Mouse (Mus musculus): ENCODE data around the gene Cyp26c1.
A peak's percentile ranks its signal among the peaks of the same experiment; 100 is the strongest.

The Cyp26c1 gene

DNA sequence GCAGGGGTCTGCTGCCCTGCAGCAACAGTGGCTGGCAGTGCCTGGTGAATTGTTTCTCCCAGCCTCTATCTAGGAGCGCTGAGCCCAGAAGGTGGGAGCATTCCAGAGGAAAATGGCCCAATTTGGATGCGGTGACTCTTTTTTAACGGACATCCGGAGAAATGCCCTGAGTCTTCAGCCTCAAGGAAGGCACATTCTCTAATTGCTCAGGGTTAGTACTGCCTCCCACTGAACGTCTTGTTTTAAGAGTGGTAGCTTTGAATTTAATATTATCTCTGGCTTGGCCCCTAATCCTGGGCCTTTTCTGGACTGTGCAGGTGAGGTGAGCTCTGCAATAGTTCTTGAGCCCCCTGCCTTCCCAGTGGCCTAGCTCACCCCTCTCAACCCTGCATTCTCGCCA, at the start of gene Cyp26c1:
TSS of gene Cyp26c1 (plus strand) at position 301 of the 400 bp plus-strand sequence.
- DNase-seq (ENCODE audit: low read depth, low spot score), result no peak

DNA sequence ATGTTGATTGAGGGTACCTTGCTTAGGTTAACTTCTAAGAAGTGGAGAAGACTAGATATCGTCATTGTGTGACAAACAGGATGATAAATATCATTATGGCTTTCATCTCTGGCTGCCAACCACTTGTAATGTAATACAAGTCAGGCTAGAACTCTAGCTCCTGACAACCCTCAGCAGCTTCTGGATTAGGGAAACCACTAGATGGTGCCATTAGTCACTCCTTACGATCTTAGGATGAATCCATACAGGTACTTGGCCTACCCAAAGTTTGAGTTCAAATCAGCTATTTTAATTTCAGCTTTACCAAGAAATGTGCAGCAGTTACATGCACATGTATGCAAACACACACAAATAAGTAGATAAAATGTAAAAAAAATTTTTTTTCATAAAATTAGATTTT, 37.4 kb upstream of the Cyp26c1 start:
- DNase-seq (ENCODE audit: low read depth, low spot score), result no peak

DNA sequence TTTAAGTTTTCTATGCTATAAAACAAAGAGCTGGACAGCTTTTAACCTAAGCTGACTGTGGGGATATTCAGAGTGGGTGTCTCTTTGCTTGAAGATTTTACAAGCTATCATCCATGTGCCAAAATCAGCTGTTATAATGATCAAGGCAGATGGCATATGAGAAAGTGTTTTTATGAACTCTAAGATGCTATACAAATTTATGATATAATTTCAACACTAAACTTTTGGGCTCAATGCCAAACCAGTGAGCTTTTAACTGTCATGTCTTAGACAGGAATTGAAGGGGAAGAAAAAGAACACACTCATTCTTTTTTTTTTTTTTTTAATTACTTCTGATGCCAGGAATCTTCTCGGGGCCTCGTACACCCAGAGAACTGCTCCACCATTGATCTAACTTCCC, 34.9 kb upstream of the Cyp26c1 start:
- DNase-seq (ENCODE audit: low read depth, low spot score), result no peak

DNA sequence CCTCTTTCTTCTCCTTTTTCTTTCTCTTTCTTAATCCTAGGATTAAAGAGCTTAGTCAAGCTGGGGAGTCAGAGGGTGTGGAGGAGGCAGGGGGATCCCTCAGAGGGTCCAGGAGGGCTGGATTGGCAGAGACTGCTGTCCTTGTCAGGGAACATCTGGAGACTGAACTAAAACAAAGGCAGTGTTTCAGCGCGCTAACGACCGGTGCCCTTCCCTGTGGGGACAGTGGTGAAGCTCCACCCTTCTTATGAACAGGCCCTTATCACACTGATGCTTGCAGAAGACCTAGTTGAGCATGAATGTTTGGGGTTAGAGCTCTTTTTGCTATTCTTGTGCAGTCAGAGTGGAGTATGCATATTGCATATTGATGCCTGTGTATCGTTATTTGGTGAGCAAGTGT, 31.4 kb upstream of the Cyp26c1 start:
- DNase-seq (ENCODE audit: low read depth, low spot score), result no peak

DNA sequence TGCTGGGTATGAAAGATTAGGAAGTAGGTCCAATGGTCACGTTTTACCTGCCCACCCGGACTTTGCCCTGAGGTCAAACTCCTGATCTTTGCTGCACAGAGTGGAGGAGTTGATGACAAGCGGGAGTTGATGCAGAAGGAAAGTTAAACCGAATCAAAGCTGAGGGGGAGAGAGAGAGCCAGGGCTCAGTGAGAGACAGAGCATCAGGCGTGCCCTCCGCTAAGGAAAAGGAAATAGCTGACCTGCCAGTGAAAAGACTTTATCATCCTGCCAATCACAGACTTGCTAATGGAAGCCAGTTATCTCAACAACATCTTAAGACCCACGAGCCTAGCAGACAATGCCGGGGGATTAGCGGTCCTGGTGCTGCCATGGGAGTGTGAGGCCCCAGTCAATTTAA, 28.9 kb upstream of the Cyp26c1 start:
- DNase-seq (ENCODE audit: low read depth, low spot score), result no peak

DNA sequence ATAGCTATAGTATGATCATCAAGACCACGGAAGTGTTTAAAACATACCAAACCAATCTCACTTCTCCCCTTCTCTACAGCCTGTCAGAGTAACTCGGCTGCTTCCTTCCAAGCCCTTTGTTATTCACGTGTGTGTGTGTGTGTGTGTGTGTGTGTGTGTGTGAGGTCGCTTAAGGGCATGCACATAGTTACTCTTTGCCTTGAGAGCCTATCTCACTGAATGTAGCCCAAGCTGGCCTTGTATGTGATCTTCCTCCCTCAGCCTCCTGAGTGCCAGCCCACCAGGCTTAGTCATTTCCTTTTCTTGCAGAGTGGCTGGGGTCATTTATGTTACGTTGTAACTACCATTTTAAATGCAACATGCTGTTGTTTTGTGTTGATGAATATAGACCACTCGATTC, 20.1 kb upstream of the Cyp26c1 start:
- no peak for DNase-seq (ENCODE audit: low read depth, low spot score)

DNA sequence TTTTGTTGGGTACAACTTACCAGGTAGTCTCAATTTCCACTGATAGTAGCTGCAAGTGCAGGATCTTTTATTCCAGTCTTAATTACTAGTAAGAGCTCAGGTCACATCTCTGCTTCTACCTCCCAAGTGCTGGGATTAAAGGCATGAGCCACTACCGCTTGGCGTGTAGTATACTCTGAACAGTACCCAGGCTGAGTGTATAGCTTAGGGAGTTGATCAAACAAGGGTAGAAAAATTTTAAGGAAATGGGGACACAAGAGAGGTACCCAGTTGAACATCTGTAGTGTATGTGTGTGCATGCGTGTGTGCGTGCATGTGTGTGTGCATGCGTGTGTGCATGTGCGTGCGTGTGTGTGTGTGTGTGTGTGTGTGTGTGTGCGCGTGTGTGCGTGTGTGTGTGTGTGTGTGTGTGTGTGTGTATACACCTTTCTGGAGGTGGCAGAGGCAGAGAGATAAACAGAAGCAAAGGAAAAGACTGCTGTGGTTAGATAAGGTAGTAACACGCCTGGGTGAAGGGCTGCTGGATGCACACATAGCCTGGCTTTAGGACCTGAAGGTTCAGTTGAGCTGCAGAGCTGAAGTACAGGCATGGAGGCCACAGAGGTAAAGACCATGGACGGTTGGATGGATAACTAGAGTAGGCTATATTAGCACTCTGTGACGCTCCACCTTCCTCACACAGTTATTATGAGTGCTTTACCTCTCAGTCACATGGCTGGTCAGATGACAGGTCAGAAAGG, 17.4 kb upstream of the Cyp26c1 start:
- no peak for DNase-seq (ENCODE audit: low read depth, low spot score)

DNA sequence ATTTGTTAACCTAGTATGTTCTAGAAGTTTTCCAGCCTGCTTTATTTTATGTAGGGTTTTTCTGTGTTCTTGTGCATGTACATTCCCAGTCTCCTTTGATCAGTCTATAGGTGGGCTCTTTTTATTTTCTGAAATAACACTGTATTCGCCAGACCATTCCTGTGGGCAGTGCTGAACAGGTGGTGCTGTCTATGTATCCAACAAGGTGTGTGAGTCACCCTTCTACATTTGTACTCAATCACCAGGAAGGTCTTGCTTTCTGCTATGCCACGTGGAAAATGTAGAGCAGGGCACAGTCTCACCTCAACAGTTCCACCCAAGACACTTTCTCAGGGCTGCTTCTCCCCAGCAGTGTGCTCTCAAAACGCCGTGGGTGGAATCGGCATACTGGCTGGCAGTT, 16.7 kb upstream of the Cyp26c1 start:
- DNase-seq (ENCODE audit: low read depth, low spot score), result no peak

DNA sequence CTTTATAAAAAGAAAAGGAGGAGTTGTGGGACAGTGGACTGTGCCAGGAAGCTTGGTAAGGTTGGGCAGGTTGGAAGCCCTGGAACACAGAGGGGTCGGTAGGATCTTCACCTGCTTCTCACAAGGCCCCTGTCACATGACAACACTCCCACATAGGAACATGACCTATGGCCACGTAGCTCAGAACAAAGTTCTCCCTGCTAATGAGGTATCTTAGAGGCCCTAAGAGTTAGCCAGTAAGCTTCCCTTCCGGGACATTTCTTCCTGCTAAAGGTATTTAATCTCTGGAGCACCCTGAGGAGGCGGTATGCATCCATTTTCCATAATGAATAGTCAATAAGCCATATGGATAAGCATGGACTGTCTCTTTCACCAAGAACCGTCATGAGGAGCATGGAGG, 15.9 kb upstream of the Cyp26c1 start:
- DNase-seq (ENCODE audit: low read depth, low spot score), result no peak

DNA sequence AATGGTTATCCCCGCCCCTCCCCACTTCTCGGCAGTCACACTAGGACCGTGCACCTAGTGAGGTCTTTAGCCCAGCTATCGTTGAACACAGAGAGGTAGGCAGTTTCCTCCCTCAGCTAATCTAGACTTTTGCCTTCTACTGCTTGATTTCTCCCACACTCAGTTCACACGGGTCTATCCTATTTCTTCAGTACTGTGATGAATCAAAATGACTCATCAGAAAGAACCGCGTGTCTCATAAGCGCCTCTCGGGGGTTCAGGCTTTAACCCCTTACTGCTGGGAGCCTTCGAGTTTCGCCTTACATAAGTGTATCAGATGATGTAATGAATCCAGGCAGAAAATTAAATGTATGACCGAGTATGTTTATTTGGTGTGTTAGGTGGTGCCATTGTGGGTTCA, 12.0 kb upstream of the Cyp26c1 start:
- no peak for DNase-seq (ENCODE audit: low read depth, low spot score)

DNA sequence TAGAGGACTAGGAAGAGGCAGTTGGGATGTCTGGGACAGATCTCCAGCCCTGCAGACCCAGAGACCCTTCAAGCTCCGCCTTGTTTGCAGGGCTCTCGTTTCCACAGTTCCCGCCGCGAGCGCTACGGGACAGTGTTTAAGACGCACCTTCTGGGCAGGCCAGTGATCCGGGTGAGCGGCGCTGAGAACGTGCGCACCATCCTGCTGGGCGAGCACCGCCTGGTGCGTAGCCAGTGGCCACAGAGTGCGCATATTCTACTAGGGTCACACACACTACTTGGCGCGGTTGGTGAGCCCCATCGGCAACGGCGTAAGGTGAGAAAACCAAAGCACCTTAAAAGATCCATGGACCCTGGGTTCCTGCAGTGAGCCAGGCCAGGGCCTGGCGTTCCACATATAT, 966 bp downstream of the Cyp26c1 start:
- no peak for DNase-seq (ENCODE audit: low read depth, low spot score)

DNA sequence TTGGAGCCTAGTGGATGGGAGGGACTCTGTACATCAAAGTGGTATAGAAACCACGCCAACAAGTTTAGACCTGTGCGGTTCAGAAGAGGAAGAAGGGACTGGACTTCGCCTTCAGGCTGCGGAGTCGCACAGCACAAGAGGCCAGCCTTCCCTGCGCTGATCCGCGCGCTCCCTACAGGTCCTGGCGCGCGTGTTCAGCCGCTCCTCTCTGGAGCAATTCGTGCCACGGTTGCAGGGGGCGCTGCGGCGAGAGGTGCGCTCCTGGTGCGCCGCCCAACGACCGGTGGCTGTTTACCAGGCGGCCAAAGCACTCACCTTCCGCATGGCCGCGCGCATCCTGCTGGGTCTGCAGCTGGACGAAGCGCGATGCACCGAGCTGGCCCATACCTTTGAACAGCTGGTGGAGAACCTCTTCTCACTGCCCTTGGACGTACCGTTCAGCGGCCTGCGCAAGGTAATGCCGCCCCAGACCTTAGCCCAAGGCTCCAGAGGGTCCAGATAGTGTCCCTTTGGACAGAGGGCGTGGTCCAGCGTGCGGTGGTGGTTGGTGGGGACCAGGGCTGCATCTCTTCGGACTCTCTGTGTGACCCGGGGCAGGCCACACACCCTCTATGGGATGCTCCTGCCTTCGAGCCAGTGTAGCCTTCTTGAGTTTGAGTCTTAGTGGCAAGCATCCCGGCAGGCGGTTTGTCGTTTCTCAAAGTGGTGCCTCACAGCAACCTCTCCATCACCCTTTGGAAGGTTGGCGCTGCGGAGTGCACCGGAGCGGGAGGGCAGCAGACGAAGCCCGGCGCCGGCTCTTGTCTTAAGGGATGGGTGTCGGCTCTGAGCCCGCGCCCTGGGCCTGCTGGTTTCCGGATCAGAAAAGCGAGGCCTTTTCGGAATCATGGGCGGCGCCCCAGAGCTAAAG, 1.8 kb downstream of the Cyp26c1 start:
- peak; percentile 59 for DNase-seq (ENCODE audit: low read depth, low spot score)

DNA sequence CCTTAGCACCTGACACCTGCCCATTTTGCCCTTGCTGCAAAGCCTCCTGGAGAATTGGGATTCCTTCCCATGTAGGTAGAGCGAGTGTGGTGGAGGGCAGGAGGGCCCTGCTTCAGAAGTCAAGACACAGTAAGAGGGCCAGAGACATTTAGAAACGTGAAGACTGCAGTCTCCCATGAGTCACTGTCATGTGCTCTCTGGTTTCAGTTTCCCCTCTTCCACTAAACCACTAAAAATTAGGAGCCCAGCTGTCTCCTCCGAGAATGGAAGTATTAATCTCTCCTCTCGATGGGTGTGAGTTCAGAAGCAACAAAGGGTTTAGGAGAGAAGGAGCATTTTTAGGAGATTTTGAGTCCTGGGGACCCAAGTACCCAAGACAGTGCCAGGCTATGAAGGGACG, 4.1 kb downstream of the Cyp26c1 start:
- no peak for DNase-seq (ENCODE audit: low read depth, low spot score)

DNA sequence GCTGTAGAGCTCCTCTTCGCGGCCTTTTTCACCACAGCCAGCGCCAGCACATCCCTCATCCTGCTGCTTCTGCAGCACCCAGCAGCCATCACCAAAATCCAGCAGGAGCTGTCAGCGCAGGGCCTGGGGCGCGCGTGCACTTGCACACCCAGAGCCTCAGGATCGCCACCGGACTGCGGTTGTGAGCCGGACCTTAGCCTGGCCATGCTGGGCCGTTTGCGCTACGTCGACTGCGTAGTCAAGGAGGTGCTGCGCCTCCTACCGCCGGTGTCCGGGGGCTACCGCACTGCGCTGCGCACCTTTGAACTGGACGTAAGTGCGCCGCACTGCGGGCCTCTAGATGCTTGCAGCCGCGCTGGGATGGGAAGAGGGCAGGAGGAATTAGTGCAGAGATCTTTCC, 5.3 kb downstream of the Cyp26c1 start:
- DNase-seq (ENCODE audit: low read depth, low spot score), result no peak

DNA sequence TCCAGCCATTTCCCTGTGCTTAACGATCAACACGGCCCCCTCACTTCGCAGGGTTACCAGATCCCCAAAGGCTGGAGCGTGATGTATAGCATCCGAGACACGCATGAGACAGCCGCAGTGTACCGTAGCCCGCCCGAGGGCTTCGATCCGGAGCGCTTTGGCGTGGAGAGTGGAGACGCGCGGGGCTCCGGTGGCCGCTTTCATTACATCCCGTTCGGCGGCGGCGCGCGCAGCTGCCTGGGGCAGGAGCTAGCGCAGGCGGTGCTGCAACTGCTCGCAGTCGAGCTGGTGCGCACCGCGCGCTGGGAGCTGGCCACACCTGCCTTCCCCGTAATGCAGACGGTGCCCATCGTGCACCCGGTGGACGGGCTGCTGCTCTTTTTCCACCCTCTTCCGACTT, 7.5 kb downstream of the Cyp26c1 start:
- DNase-seq (ENCODE audit: low read depth, low spot score), result no peak

DNA sequence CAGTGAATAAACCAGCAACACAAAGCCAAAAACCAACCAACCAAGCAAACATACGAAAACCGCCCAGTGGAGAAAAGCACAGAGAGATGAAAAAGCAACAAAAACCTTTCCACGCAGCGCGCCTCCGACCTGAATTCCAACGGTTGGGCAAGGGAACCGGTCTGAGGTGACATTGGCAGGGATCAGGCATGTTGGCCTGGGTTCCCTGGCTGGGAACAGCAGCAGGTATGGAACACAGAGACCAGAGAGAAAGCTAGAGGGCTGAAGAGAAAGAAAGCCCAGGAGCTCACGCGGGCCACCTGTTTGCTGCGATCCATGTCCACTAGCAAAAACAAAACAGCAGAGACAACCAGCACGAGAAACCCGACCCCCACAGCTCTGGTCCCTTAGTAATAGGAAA, 9.8 kb downstream of the Cyp26c1 start:
- DNase-seq (ENCODE audit: low read depth, low spot score), result no peak

DNA sequence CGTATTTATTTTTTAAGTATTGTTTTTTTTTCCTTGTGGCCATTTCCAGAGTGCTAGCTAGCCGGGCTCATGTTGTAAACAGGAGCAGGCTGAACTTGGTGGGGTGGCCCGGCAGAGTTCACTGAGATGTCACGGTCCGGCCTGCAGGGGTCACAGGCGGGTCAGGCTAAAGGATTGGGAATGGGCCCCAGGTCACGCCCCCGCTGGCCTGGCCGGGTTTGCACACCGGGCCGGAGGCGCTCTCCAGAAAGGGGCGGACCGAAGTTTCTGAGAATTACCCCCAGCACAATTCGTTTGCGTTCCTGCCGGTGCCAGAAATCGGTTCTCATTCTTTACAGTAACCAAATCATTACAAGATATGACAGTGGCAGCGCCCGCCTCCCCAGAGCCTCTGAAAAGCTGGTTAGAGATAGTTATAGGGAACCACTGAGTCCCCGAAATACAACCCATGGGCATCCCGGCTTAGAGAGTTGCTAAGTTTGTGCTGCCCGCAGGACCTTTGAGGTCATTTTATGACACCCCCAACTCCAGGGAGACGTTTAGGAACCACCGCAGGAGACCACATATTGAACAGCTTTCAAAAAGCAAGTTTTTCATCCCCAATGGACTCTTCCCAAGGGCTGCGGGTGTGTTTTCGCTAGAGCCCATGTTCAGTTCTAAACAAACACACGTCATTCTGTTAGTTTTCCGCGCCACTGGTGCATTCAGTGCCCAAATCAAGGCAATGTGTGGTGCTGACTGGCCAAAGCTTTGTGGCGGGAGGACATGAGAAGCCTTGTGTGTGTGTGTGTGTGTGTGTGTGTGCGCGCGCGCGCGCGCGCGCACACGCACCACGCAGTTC, 10.6 kb downstream of the Cyp26c1 start:
- no peak for DNase-seq (ENCODE audit: low read depth, low spot score)

DNA sequence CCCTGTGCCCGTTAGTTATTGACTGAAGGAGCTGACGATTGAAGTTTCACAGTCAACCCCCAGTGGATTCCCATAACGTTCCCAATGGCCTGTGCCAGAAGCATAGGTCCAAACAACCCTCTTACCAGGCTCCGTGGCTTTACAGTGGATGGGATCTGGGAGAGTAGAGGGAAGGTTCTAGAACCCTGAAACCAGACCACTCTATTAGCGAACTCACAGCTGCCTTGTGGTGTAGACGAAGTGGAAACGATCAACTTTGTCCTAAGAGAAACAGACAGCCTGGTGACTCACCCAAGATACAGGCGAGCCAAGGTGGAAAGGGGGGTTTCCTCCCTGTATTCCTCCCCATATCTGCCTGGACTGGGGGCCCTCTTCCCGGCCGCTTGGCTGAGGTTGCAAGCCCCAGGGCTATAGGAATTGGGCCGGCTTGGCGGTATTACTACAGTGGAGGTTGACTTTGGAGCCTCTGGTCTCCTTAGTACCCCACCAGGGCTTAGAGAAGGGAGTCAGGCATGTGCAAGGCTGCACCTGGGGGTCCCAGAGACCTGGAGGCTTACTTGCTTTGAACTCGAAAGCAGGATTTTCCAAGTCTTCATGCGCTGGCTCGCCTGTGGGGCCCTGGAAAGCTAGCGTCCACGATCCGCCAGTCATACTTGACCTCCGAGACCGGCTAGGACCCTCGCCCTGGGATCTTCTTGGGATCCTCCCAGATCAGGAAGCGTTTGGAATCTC, 11.4 kb downstream of the Cyp26c1 start:
- no peak for DNase-seq (ENCODE audit: low read depth, low spot score)

DNA sequence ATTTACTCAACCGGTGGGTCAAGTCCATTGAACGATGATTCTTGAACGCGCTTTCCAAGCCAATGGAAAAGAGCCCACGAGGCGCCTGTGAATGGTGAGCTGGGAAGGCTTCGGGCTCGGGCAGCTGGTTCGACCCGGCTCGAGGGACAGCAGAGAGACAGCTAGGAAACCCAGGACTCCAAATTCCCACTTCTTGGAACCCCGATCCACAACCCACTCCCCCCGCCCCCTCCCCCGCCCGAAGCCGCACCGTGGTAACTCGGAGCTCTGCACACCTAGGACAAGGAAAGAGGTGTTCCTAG, 11.9 kb downstream of the Cyp26c1 start:
- DNase-seq (ENCODE audit: low read depth, low spot score), result no peak

DNA sequence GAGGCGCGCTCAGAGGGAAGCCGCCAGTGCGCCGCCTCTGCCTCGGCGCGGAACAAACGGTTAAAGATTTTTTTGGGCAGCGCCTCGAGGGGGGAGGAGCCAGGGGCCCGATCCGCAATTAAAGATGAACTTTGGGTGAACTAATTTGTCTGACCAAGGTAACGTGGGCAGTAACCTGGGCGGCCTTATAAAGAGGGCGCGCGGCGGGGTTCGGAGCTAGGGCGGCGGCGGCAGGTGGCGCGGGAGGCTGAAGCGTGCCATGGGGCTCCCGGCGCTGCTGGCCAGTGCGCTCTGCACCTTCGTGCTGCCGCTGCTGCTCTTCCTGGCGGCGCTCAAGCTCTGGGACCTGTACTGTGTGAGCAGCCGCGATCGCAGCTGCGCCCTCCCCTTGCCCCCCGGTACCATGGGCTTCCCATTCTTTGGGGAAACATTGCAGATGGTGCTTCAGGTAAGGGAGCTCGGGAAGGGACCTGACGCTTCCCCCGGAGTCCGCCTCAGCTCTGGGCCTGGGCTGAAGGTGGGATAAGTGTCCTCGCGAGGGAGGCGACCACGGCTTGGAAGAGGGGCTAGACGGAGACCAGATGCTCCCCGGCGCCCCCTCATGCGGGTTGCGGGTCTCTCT, 12.4 kb downstream of the Cyp26c1 start, which contains the start of gene Cyp26a1:
TSS of gene Cyp26a1 (plus strand) at position 148 of the 622 bp plus-strand sequence.
- no peak for DNase-seq (ENCODE audit: low read depth, low spot score)
